Comparison of ENCODE assay signal across 17 mouse cellular contexts in the genomic region with DNA sequence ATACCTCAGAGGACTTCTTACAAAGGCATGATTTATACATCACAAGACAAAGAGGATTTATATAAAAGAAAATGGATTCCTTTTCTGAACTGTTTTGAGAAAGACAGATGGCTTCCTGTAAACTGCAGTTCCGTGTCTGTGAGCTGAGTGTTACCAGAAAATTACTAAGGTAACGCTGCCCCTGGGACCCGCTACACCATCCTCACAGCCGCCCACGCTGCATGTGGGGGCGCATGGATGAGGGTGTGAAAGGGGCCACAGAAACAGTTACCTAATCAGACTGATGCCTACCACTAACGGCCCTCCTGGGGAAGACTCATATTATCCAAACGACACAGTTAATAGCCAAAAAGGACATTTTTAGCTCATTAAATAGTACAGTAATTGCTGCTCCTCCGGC.
DNase-seq lines count a peak whose midpoint lies in the region; ATAC-seq and TF ChIP-seq lines count a peak whose summit lies in the region.
"Had no signal": no experiment of that assay in that cellular context is flagged by ENCODE, and none has a peak within 500 bp of the region (broad histone marks: within the 10 kb centered on the region; RNA-seq: fewer than 3 reads in every experiment).

No protein-coding gene starts in this region.

- intact Hi-C loops in heart, postnatal 25 days (cut with DNase I): no loop called here
- intact Hi-C loops in left cerebral cortex, adult 2 months (cut with DNase I): loop anchor here (1.0 kb wide), 1 partner anchor 60 kb away; no protein-coding TSS in a partner anchor
- intact Hi-C loops in left cerebral cortex, postnatal 14 days (cut with DNase I): no loop called here

- WGBS in thymus, adult 2 months: 82% methylated on average over 9 of the region's 9 CpGs

- no peaks in the 10 kb centered on the region for H3K4me1 ChIP-seq in thymus, adult 2 months (replicated peaks; ENCODE audit: control insufficient read depth, insufficient read depth, low read length)
- H3K4me1 ChIP-seq: embryonic facial prominence, embryonic 12.5 days; limb, embryonic 15.5 days had no signal

- H3K36me3 ChIP-seq in thymus, adult 2 months (ENCODE audit: control insufficient read depth, insufficient read depth, low read length): no peaks in the 10 kb centered on the region
- H3K36me3 ChIP-seq: embryonic facial prominence, embryonic 12.5 days; limb, embryonic 15.5 days had no signal

- no peak for TF ChIP-seq POLR2A in thymus, adult 2 months (IDR thresholded peaks at IDR 0.05; ENCODE audit: control insufficient read depth, extremely low read depth, insufficient read depth, low read length, poor library complexity)

- no peak for ATAC-seq in megakaryocyte-erythroid progenitor cell, adult 5-6 weeks (replicated peaks; ENCODE audit: low FRiP score, low TSS enrichment, poor library complexity, severe bottlenecking)
- ATAC-seq: forebrain, postnatal 0 days had no signal

- peak overlapping the region; percentile 66 for H3K27ac ChIP-seq in left cerebral cortex, adult 2 months
- H3K27ac ChIP-seq in thymus, adult 2 months (ENCODE audit: control insufficient read depth, insufficient read depth, low read length): no peak overlapping the region
- H3K27ac ChIP-seq: embryonic facial prominence, embryonic 12.5 days; limb, embryonic 15.5 days had no signal

- H3K4me3 ChIP-seq in left cerebral cortex, adult 2 months: no peak overlapping the region
- no peak overlapping the region for H3K4me3 ChIP-seq in thymus, adult 2 months (ENCODE audit: control insufficient read depth, insufficient read depth, low read length)
- H3K4me3 ChIP-seq: embryonic facial prominence, embryonic 12.5 days; limb, embryonic 15.5 days had no signal

- H3K27me3 ChIP-seq in thymus, adult 2 months (ENCODE audit: control insufficient read depth, insufficient read depth, low read length): no peaks in the 10 kb centered on the region
- H3K27me3 ChIP-seq: embryonic facial prominence, embryonic 12.5 days; limb, embryonic 15.5 days had no signal

- no peak for TF ChIP-seq CTCF in left cerebral cortex, adult 2 months (IDR thresholded peaks at IDR 0.05)
- TF ChIP-seq CTCF in thymus, adult 2 months (IDR thresholded peaks at IDR 0.05; ENCODE audit: borderline replicate concordance, control insufficient read depth, extremely low read depth, insufficient read depth, low read length, poor library complexity): no peak

- peak; percentile 63 for DNase-seq in heart, adult 11 months
- DNase-seq in heart, postnatal 25 days (ENCODE audit: low spot score): no peak
- DNase-seq in left cerebral cortex, adult 2 months (ENCODE audit: extremely low spot score in 1 of 2, low spot score in 2 of 2): peak; percentile 48 to 64
- DNase-seq in left cerebral cortex, postnatal 14 days (ENCODE audit: low spot score in 2 of 2): no peak
- DNase-seq in right cerebral cortex, postnatal 25 days: peak; percentile 34
- DNase-seq in right cerebral cortex, postnatal 4 days: no peak
- DNase-seq in thymus, adult 2 months: no peak
- DNase-seq: adrenal gland, adult 8-10 months; cerebellum, adult 18-20 months; forebrain, postnatal 0 days; kidney, adult 8-10 months; kidney, postnatal 36 days; lung, postnatal 10 days; thymus, postnatal 4 days had no signal

Comparison
In these comparisons a context has a peak if more than half of its experiments do, and no peak if none do; other contexts are left out.
1. DNase-seq: peak in heart, adult 11 months (single experiment), left cerebral cortex, adult 2 months (2 of 2) and right cerebral cortex, postnatal 25 days (single experiment); none in heart, postnatal 25 days (single experiment), left cerebral cortex, postnatal 14 days (0 of 2), right cerebral cortex, postnatal 4 days (single experiment) and thymus, adult 2 months (single experiment).